Mouse (Mus musculus) hindbrain, embryonic 10.5 days (tissue): Measurements from ENCODE around the gene Cep126. TPM values are rescaled to one million over a fixed set of nuclear protein-coding genes. Genes with fewer than 3 reads are reported as not detected.

ENCODE experiments used
- DNase-seq: peaks from one replicate; pipeline ENCODE4 v3.0.0-alpha.2; 2017; ENCODE audit warnings: low spot score
- H3K27ac ChIP-seq: fragments of 300-500 bp; sonication (generic); 2 replicates; pipeline ENCODE4 v1.5.1; 2016; ENCODE audit warnings: mild to moderate bottlenecking, moderate library complexity
- H3K27me3 ChIP-seq: fragments of 300-500 bp; sonication (generic); 2 replicates; pipeline ENCODE4 v1.6.1; 2016; ENCODE audit warnings: mild to moderate bottlenecking; ENCODE audit not compliant: poor library complexity, insufficient read depth, severe bottlenecking
- H3K36me3 ChIP-seq: fragments of 300-500 bp; sonication (generic); 2 replicates; pipeline ENCODE4 v1.6.1; 2016; ENCODE audit warnings: mild to moderate bottlenecking, moderate library complexity
- H3K4me1 ChIP-seq: fragments of 300-500 bp; sonication (generic); replicated peaks from 2 replicates; pipeline ENCODE4 v1.6.1; 2016; ENCODE audit warnings: mild to moderate bottlenecking
- H3K4me3 ChIP-seq: fragments of 300-500 bp; sonication (generic); 2 replicates; pipeline ENCODE4 v1.5.1; 2016; ENCODE audit warnings: mild to moderate bottlenecking, moderate library complexity
- H3K9me3 ChIP-seq: fragments of 300-500 bp; sonication (generic); 2 replicates; pipeline ENCODE4 v1.6.1; 2016; ENCODE audit warnings: mild to moderate bottlenecking, moderate library complexity
- WGBS: fragments of 180-500 bp; shearing (Covaris S2); methylation state at CpG from one replicate; pipeline ENCODE4 v1.1.7; 2016; 5-methylcytosine and 5-hydroxymethylcytosine counted together
- polyA plus RNA-seq: library from polyadenylated mRNA; unstranded; fragments of >200 nt; fragmentation: Nextera tagmentation; extraction: Ambion mirVana; gene quantifications from 2 replicates; pipeline ENCODE4 v1.2.1, GENCODE M21; 2016

Cep126 gene
- polyA plus RNA-seq, result 2.8 TPM in 2 replicates

GRCm38 (mm10) chr9:8134117-8134574 lies at the start of gene Cep126:
Gene Cep126 (minus strand): TSS chr9:8134294.
- H3K4me3 ChIP-seq, result peak within 1 kb of the TSS; percentile 82
- peak within 1 kb of the TSS; percentile 88 for H3K27ac ChIP-seq
- WGBS, result under 1% methylated on average over 72 of the region's 72 CpGs
- H3K36me3 ChIP-seq, result no peaks in the 10 kb centered on the region
- H3K4me1 ChIP-seq, result peaks cover 10% of the 10 kb centered on the region; the same call in 1 of the 2 replicates
- no peaks in the 10 kb centered on the region; the same call in 1 of the 2 replicates for H3K27me3 ChIP-seq
- H3K9me3 ChIP-seq, result no peaks in the 10 kb centered on the region
- peak; percentile 91 for DNase-seq

- H3K27ac ChIP-seq, result no peak overlapping the region
- H3K27me3 ChIP-seq, result no peaks in the 10 kb centered on the region
- no peak for DNase-seq
- H3K4me1 ChIP-seq, result no peaks in the 10 kb centered on the region
- 91% methylated on average over 3 of the region's 3 CpGs for WGBS
- no peaks in the 10 kb centered on the region for H3K36me3 ChIP-seq
- H3K9me3 ChIP-seq, result no peaks in the 10 kb centered on the region
- no peak overlapping the region for H3K4me3 ChIP-seq
These were observed 45.5 kb upstream of the Cep126 start for GRCm38 (mm10) chr9:8179554-8179953.

GRCm38 (mm10) chr9:8177099-8177498 lies 43.0 kb upstream of the Cep126 start:
- no peak overlapping the region for H3K27ac ChIP-seq
- no peaks in the 10 kb centered on the region for H3K27me3 ChIP-seq
- no peaks in the 10 kb centered on the region for H3K36me3 ChIP-seq
- DNase-seq, result no peak
- no peaks in the 10 kb centered on the region for H3K9me3 ChIP-seq
- 78% methylated on average over 3 of the region's 3 CpGs for WGBS
- H3K4me1 ChIP-seq, result no peaks in the 10 kb centered on the region
- H3K4me3 ChIP-seq, result no peak overlapping the region

GRCm38 (mm10) chr9:8157011-8157410 lies 22.9 kb upstream of the Cep126 start:
- WGBS, result 79% methylated on average over 2 of the region's 2 CpGs
- Histone ChIP-seq H3K9me3 (no peaks in the 10 kb centered on the region), H3K27ac (no peak overlapping the region), H3K4me3 (no peak overlapping the region), H3K4me1 (no peaks in the 10 kb centered on the region), H3K36me3 (no peaks in the 10 kb centered on the region), H3K27me3 (no peaks in the 10 kb centered on the region)
- no peak for DNase-seq

GRCm38 (mm10) chr9:8139501-8139900 lies 5.4 kb upstream of the Cep126 start:
- H3K4me3 ChIP-seq, result no peak overlapping the region
- H3K36me3 ChIP-seq, result no peaks in the 10 kb centered on the region
- peaks cover 2% of the 10 kb centered on the region; the same call in 1 of the 2 replicates for H3K9me3 ChIP-seq
- H3K4me1 ChIP-seq, result 0 out of 2 replicates have a peak, but pooled peaks cover 2% of the 10 kb centered on the region
- DNase-seq, result no peak
- whole genome bisulfite sequencing, result 85% methylated on average over 1 of the region's 1 CpGs
- H3K27ac ChIP-seq, result no peak overlapping the region
- no peaks in the 10 kb centered on the region; the same call in 1 of the 2 replicates for H3K27me3 ChIP-seq

GRCm38 (mm10) chr9:8133586-8134115 lies 443 bp downstream of the Cep126 start:
- Histone ChIP-seq H3K27me3 (no peaks in the 10 kb centered on the region; the same call in 1 of the 2 replicates), H3K27ac (peak overlapping the region; percentile 88), H3K4me3 (peak overlapping the region; percentile 82), H3K4me1 (peaks cover 10% of the 10 kb centered on the region; the same call in 1 of the 2 replicates), H3K36me3 (no peaks in the 10 kb centered on the region), H3K9me3 (no peaks in the 10 kb centered on the region)
- WGBS, result 4% methylated on average over 22 of the region's 22 CpGs
- DNase-seq, result no peak

- peaks cover 21% of the 10 kb centered on the region for H3K36me3 ChIP-seq
- 82% methylated on average over 8 of the region's 8 CpGs for WGBS
- no peak overlapping the region for H3K27ac ChIP-seq
- H3K4me1 ChIP-seq, result no peaks in the 10 kb centered on the region
- no peaks in the 10 kb centered on the region for H3K27me3 ChIP-seq
- no peaks in the 10 kb centered on the region for H3K9me3 ChIP-seq
- H3K4me3 ChIP-seq, result no peak overlapping the region
- DNase-seq, result no peak
These were observed 10.6 kb downstream of the Cep126 start for GRCm38 (mm10) chr9:8123495-8123894.

- H3K27ac ChIP-seq, result no peak overlapping the region
- DNase-seq, result no peak
- H3K9me3 ChIP-seq, result peaks cover 15% of the 10 kb centered on the region
- peaks cover 53% of the 10 kb centered on the region for H3K36me3 ChIP-seq
- no peaks in the 10 kb centered on the region for H3K27me3 ChIP-seq
- no peaks in the 10 kb centered on the region for H3K4me1 ChIP-seq
- 96% methylated on average over 5 of the region's 5 CpGs for WGBS
- no peak overlapping the region for H3K4me3 ChIP-seq
These were observed 19.6 kb downstream of the Cep126 start for GRCm38 (mm10) chr9:8114516-8114915.

GRCm38 (mm10) chr9:8103050-8103449 lies 31.0 kb downstream of the Cep126 start:
- WGBS, result 94% methylated on average over 4 of the region's 4 CpGs

GRCm38 (mm10) chr9:8100962-8101361 lies 33.1 kb downstream of the Cep126 start:
- H3K36me3 ChIP-seq, result no peaks in the 10 kb centered on the region
- H3K4me1 ChIP-seq, result no peaks in the 10 kb centered on the region
- no peaks in the 10 kb centered on the region for H3K9me3 ChIP-seq
- no peak overlapping the region for H3K27ac ChIP-seq
- no peak for DNase-seq
- no peaks in the 10 kb centered on the region for H3K27me3 ChIP-seq
- H3K4me3 ChIP-seq, result no peak overlapping the region
- 90% methylated on average over 6 of the region's 6 CpGs for WGBS

More at GRCm38 (mm10) chr9:8103050-8103449, 31.0 kb downstream of the Cep126 start:
- H3K9me3 ChIP-seq, result no peaks in the 10 kb centered on the region
- no peaks in the 10 kb centered on the region for H3K4me1 ChIP-seq
- H3K36me3 ChIP-seq, result 0 out of 2 replicates have a peak, but pooled peaks cover under 1% of the 10 kb centered on the region
- H3K4me3 ChIP-seq, result no peak overlapping the region
- no peaks in the 10 kb centered on the region for H3K27me3 ChIP-seq
- no peak for DNase-seq
- H3K27ac ChIP-seq, result no peak overlapping the region

GRCm38 (mm10) chr9:8078882-8079281 lies 55.2 kb downstream of the Cep126 start:
- Histone ChIP-seq H3K36me3 (peaks cover 17% of the 10 kb centered on the region), H3K9me3 (no peaks in the 10 kb centered on the region), H3K4me3 (no peak overlapping the region), H3K4me1 (no peaks in the 10 kb centered on the region), H3K27me3 (no peaks in the 10 kb centered on the region), H3K27ac (no peak overlapping the region)
- 94% methylated on average over 5 of the region's 5 CpGs for WGBS
- no peak for DNase-seq

GRCm38 (mm10) chr9:8074345-8074744 lies 59.7 kb downstream of the Cep126 start:
- H3K27me3 ChIP-seq, result no peaks in the 10 kb centered on the region
- H3K36me3 ChIP-seq, result peaks cover 14% of the 10 kb centered on the region
- H3K4me1 ChIP-seq, result no peaks in the 10 kb centered on the region
- no peak for DNase-seq
- H3K27ac ChIP-seq, result no peak overlapping the region
- H3K4me3 ChIP-seq, result no peak overlapping the region
- H3K9me3 ChIP-seq, result no peaks in the 10 kb centered on the region

GRCm38 (mm10) chr9:8073203-8073755 lies 60.8 kb downstream of the Cep126 start:
- Histone ChIP-seq H3K4me3 (no peak overlapping the region), H3K4me1 (no peaks in the 10 kb centered on the region), H3K27ac (no peak overlapping the region), H3K9me3 (no peaks in the 10 kb centered on the region), H3K27me3 (no peaks in the 10 kb centered on the region), H3K36me3 (peaks cover 13% of the 10 kb centered on the region)
- DNase-seq, result no peak
- 85% methylated on average over 3 of the region's 3 CpGs for WGBS
